Mouse (Mus musculus) erythroblast, adult 5-6 weeks (primary cell): ENCODE measurements at regions not wholly inside any gene's neighbourhood (a gene's known extent, or its start where the extent isn't known, plus 50 kb on each side); places are given as distances from the start of the nearest gene placed in this dataset.
A peak's percentile ranks its signal among the peaks of the same experiment; 100 is the strongest.

Source experiments
- ATAC-seq: replicated peaks from 2 replicates; pipeline ENCODE4 v1.8.0; 2016; ENCODE audit warnings: moderate number of reproducible peaks, mild to moderate bottlenecking, moderate TSS enrichment, inconsistent platforms; ENCODE audit not compliant: poor library complexity, low FRiP score, severe bottlenecking

DNA sequence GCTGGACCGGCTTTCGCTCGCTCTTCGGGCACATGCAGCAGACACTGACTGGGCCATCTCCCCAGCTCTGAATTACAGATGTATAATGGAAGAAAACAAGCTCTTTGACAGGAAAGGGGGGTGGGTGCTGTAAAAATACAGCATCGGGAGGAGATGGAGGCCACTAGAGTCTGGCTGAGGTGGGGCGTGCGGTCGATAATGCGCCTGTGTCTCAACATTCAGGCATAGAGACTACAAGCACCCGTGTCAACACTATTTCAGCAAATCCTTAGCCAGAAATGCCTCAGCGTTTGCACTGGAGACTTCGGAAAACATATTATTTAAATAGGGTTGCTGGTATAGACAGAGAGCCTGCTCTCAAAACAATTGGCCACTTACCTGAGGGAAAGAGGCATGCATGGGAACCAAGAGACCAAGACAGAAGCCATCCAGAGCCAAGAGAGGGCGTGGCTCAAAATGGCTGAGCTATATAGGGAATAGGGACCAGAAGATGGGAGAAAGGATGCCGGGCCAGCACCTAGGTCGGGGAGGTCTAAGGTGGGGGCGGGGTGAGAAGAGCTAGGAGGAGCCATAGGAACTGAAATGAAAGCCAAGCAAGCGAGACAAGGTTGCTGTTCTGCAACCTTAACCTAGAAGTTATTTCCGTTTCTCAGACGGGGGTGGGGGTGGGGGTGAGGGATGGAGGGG, 96.7 kb upstream of the Fam174b start:
- ATAC-seq: no peak

DNA sequence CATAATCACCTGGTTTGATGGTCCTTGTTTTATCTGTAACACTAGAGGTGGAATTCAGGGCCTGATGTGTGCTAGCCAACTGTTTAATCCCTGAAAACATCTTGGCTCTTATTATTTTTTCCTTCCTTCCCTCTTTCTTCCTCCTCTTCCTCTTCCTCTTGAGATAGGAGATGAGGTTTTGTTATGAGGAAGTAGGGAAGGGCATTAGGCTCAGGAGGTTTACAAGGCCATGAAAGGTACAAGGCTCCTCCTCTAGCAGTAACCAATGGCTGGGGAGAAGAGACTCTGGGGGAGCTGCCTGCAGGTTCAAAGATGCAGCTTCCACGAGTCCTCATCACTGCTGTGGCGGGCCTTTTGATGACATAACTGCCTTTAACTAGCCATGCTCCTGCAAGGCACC, 98.6 kb upstream of the Chd2 start:
- no peak for ATAC-seq

DNA sequence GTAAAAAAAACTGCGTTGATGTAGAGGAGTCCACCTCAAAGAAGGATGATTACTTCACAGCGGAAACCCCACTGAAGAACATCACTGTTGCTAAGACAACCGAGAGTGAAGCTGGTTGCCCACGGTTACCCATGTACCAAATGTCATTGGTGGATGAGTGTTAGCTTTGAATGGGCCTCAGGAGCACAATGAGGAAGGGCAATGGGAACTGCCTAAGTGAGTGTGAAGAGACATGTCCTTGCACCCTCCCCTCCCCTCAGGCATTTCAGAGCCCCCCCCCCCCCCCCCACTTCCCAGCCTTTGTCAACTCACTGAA, 96.1 kb upstream of the Chd2 start:
- ATAC-seq: no peak

DNA sequence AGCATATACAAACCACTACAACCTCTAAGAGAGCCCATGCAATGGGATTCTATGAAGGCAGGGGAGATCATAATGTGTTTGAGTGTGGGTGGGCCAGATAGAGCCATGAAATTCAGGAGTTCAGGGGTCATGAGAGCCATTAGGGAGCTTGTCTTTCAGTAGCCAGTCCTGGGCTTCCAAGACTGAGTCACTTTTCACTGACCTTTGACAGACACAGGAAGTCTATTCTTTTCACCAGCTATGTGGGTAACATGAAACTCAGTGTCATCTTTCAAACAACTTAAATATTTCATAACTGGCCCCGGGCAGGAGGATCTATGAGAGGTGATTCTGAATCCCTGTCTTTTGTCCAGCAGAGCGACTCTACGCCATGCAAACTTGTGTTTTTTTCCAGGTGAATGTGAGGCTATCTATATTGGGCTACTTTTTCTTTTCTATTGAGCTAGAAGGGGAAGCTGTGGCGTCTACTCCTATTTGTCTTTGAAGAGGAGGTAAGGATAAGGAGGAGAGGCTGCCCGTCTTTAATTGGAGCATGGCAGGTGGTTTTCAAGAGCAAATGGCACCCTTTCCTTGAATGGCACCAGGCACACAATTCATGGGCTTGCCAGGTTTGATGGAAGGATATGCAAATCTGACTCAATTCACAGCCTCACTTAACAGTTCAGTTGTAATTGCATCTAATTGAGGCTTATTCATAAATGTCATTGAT, 95.6 kb upstream of the Chd2 start:
- ATAC-seq: no peak

DNA sequence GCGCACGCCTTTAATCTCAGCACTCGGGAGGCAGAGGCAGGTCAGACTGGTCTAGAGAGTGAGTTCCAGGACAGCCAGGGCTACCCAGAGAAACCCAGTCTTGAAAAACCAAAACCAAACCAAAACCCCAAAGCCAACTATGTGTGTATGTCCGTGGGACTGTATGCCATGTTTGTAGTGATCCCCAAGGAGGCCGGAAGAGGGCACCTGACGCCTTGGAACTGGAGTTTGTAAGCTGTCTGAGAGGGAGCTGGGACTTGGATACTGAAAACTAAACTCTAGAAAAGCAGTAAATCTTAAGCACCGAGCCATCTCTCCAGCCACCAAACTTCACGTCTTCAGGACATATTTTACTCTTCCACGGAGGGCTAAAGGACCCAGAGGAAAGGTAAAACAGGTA, 93.8 kb upstream of the Chd2 start:
- no peak for ATAC-seq

DNA sequence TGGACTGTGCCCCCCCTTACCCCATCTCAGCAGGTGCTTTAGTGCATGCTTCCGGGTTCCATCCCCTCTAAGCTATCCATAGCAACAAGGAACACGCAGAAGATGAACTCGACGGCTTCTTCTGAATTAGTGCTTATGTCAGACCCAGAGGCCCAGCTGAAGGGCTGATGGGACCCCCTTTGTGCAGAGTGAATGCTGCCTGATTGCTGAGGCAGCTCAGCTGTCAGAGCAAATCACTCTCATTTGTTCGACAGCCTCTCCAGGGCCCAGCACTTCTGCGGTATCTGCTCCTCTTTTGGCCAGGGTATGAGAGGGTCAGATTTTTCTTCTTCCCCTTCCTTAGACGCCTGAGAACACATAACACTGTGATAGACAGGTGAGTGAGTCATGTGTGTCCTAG, 89.2 kb upstream of the Chd2 start:
- ATAC-seq: no peak

DNA sequence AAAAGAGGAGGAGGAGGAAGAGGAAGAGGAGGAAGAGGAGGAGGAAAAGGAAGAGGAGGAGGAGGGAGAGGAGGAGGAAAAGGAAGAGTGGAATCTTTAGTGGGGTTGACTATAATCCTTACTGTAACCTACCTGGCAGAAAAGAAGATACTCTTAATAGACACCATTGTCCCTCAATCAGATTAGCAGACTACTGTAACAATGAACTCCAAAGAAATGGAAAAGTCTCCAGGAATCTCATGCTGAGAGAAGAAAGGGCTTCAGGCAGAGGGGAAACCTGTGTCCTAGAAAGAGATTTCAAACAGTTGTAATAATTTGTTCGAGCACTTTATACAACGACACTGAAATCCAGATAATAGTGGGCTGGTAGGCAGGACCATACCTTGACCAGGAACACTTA, 87.6 kb upstream of the Chd2 start:
- no peak for ATAC-seq

DNA sequence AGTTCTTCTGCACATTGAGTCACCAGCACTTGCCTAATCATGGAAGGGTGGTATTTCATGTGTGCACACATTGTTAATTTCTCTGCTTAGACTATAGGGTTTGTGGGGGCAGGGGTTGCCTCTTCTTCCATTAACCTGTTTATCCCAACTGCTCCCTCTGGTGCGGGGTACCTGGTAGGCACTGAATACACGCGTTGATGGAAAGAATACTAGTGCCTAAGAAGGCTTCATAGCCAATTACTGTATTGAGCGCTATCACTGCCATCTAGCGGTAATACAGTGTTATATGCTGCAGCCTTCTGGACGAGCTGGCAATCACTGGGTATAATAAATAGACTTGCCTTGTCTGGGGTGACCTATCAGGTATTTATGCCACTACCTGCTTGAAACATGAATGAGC, 86.4 kb upstream of the Chd2 start:
- ATAC-seq: peak; percentile 93

DNA sequence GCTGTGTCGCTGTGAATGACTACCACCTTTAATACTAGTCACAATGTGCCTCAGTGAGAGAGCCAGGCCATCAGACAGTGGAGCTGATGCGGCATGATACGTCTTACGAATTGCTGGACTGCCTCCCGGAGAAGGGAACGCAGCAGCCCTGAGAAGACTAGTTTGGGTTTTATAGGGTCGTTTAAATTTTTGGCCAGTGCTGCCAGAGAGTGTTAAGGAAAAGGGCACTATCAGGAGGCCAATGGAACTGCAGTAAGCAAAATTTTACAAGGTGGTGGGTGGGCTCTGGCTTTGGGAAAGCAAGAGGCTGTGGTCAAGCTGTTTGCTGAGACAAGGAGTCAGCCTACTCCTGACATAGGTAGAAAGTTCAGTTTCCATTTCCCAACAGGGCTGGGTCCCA, 84.7 kb upstream of the Chd2 start:
- no peak for ATAC-seq

DNA sequence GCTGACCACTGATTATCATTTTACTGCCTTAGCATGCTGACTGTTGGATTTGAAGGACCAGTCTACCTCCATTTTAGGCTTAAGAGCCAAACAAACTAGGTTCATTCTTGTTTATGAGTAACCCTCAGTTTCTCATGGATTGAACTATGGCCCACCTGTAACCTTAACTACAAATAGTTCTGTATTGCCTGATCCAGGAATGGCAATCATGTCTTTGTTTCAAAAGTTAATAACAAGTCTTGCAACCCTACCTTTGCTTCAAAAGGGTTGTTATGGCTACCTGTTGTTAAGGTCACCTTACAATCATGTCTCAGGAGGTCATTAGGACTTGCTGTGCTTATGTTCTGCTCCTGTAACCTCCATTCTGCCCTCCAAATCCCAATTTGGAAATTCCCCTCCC, 84.0 kb upstream of the Chd2 start:
- no peak for ATAC-seq

DNA sequence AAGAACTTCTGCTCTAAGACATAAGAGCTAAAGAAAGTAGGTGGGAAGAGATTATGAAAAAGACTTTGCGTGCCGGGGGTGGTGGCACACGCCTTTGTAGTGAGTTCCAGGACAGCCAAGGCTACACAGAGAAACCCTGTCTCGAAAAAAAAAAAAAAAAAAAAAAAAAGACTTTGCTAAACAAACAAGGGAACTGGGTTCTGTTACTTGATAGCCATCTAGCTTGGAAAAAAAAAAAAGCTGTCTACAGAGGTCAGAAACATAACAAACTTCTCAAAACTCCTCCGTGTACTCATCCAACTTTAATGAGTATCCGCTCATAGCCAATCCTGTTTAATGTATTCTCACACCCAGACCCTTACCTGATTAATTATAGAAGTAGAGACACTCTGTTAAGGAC, 83.4 kb upstream of the Chd2 start:
- ATAC-seq: no peak

DNA sequence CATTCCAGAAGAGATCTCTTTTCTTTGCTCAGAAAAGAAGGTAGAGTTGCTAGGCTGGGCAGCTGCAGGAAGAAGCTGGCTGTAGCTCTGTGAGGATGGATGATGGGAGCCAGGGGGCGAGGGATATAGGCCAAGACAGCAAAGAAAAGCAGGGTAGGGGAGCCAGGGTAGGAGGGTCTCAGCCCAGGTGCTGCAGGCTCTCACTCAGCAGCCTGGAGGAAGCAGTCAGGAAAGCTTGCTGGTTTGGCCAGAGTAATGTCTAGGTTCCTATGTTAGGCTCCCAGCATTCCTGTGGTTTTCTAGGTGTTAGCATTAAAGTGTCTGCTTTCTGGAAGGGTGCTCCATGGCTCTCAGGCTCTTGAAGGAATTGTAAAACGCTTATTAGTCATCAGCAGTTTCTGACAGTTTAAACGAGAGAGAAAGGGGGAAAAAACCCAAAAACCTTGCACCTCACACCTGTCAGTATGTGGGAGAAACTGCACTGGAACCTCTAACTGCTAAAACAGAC, 82.5 kb upstream of the Chd2 start:
- ATAC-seq: no peak

DNA sequence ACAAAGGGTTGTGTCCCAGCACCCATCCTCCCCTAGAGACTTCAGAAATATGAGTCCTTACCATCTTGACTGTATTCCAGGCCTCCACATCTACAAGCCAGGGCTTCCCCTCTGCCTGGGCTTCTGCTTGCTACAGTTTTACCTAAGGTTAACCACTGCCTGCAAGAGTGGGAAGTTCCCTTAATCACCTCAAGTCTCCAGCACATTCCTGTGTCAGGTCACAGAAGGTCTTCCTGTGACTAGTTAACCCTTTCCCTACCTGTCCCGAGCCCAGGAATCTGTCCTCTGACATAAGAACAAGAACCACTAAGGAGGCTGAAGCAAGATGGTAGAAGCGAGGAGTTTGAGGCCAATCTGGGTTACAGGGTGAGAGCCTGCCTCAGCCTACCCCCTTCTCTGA, 80.8 kb upstream of the Chd2 start:
- ATAC-seq: no peak

DNA sequence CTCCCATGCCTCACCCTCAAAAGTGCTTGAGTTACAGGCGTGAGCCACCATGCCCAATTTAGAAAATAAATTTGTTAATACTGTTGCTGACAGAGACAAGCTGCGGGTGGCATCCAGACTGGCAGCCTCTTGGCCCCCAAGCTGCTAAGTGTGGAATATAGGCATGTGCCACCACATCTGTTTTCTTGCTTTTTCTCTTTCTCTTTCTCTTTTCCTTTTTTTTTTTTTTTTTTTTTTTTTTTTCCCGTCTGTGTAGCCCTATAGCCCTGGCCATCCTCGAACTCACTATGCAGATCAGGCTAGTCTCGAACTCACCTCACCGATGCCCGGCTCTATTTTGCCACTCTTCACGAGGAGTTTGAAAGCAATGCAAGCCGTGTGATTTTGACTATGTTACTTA, 78.7 kb upstream of the Chd2 start:
- ATAC-seq: no peak

DNA sequence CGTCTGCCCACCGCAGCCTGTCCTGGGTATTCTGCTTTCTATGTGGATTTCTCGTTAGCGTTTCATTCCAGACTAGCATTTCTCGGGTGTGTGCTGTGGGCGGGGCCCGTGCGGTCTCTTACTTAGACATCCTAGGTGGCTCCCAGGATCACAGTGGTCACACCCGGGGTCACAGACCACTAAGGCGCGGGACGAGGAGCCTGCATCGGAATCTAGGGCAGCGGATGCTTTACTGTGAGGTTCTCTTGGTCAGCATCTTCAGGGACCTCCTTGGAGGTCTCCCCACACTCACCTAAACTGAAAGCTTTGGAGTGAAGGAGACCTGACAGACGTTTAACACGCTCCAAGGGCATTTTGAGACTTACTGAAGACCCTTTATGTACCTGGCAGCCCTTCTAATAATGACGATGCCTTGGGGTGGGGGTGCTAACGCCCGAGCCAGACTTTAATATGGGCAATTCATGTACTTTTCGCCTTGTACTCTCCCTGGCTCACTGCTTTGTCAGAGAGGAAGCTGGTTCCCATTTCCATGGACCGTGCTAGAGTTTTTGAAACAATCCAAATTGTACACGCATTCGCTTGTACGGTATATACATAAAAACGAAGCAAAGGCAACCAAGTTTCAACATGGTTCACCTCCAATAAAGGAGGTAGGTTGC, 77.3 kb upstream of the Chd2 start:
- peak; percentile 83 for ATAC-seq

DNA sequence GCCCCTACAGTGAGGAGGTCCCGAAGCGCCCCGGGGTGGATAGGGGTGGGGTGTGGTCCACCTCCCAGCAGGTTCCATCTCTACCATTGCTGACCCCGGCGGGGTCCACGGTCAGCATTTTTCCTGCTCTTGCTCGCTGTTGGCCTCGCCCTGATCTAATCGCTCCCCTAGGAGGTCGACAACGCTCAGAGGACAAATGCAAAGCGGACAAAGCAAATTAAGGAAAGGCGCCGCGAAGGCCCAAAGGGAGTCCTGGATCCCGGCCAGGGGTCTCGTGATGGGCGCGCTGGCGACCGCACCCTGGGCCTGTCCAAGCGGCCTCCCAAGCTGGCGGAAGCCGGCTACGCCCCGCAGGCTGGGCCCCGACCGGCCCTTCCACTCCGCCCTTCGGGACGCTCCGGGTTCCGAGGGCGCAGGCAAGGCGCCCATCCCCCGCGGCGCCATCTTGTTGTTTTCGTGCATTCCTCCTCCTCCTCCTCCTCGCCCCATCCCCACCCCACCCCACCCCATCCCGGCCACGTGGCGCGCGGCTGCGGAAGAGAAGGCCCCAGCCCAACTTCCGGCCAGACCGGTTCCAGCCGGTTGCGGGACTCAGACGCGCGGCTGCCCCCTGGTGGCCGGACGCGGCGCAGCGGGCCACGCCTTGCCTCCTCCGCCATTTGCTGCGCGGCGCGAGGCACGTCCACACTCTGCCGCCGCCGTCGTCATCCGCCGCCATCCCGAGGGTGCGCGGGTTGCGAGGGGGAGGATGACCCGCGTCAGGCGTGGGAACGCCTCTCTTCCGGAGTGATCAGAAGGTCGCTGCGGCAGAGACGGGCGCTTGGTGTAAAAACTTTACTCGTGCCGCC, 76.5 kb upstream of the Chd2 start:
- peak; percentile 89 for ATAC-seq

DNA sequence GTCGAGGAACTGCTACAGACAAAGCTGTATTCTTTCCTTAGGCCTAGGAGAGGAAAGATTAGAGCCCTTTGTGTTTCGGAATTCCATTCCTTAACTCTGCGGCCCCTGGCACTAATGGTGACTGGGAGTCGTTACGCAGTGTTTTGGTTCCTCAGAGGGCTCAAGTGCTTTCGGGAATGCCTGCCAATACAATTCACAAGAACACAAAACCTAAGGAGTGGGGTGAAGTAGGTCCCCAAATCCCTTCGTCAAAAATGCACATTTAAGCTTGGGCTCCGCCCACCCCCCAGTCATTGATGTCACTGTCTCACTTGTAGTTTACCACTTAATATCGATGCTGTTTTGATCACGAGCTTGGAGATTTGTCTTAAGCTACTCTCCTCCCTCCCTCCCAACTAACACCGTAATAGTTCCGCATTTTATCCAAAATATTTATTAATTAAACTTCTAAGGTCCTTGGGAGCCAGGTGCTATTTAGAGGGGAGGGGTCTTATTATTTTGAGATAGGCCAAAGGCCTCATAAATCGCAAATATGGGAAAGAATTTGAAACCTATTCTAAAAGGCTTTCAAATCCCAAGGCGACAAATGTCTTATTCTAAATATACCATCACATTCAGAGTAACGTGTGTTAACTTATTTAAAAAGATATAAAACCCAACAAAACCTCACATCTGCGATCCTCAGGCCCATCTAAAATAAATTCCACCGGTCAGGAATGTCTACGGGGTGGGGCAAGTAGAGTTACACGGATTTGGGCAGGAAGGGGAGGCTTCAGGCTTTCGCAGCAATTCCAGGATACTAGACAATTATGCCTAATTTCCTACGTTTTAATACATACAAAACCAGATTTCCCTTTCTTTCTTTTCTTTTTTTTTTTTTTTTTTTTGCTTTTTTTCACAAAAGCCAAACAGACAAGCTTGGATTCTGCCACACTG, 75.6 kb upstream of the Chd2 start:
- no peak for ATAC-seq

DNA sequence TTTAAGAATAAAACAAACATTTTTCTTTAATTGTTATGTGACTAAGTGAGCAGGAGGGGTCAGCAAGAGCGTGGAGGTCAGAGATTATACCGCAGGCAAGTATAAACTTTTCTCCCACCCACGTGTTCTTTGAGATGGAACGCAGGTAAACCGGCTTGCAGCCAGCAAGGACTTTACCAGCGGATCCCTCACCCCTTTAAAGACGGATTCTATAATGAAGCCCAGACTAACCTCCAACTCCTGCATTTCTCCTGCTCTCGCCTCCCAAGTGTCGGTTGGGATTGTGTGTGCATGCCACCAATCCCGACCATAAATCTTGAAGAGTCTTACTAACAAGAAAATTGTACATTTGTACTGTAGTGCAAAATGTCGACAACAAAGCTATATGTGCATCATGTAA, 74.4 kb upstream of the Chd2 start:
- ATAC-seq: no peak

DNA sequence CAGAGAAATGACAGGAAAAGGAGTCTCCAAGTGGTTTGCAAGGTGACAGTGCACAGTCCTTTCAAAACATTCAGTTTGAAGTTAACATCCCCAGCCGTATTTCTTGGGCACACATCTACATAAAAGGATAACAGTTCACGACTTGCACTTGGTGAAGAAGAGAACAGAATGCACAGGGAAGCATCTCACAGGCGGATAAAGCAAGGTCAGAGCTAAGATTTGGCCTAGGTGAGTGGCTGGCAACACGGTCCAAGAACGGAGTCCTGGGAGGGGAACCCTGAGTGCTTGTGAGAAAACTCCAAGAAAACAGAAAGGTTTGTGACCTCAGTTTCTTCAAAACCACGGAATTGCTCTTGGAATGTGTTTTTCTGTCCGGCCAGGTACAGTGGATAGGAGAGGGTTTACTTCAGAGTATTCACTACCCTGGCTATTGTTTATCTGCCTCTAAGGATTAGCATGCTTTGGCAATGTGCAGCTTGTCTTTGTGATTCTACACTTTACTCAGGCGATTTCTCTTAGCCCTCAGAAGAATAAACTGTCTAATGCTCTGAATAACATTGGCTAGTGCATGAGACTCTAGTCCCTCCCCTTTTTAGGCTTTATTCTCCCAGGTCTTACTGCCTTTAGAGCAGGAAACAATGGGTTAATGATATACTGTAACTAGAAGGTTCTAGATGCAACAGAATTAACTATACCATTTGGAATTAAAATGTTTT, 73.4 kb upstream of the Chd2 start:
- ATAC-seq: no peak
